Mouse (Mus musculus): ENCODE measurements around the gene Fat4. TPM values are rescaled to one million over a fixed set of nuclear protein-coding genes. Genes with fewer than 3 reads are reported as not detected.

Fat4 gene
- 0.26 TPM in 1 of 2 replicates, not detected in the other for polyA plus RNA-seq (2012; ENCODE audit: insufficient read depth, low replicate concordance)

- no peak for TF ChIP-seq GATA1 (IDR thresholded peaks at IDR 0.05; ENCODE audit: borderline replicate concordance, low read length)
- TF ChIP-seq FLI1 (IDR thresholded peaks at IDR 0.05; ENCODE audit: low read length), result no peak
- Histone ChIP-seq H3K9me3 (peaks cover 34% of the 10 kb centered on the region), H3K4me3 (replicated peaks) (peak within 1 kb of the TSS; percentile 93), H3K4me1 (peaks cover 37% of the 10 kb centered on the region), H3K36me3 (replicated peaks; ENCODE audit: low read length) (no peaks in the 10 kb centered on the region), H3K27me3 (replicated peaks) (peaks cover 59% of the 10 kb centered on the region)
Measured at GRCm38 (mm10) chr3:38886890-38887355, at the start of gene Fat4. TSS of gene Fat4 (plus strand) at chr3:38886940.

- TF ChIP-seq GATA1 (IDR thresholded peaks at IDR 0.05; ENCODE audit: borderline replicate concordance, low read length) (no peak), FLI1 (IDR thresholded peaks at IDR 0.05; ENCODE audit: low read length) (no peak)
- H3K36me3 ChIP-seq (replicated peaks; ENCODE audit: low read length), result no peaks in the 10 kb centered on the region
Measured at GRCm38 (mm10) chr3:38839438-38839837, 47.3 kb upstream of the Fat4 start.

GRCm38 (mm10) chr3:38843000-38843538 lies 43.7 kb upstream of the Fat4 start:
- Histone ChIP-seq H3K4me3 (replicated peaks) (no peak overlapping the region), H3K9me3 (peaks cover 8% of the 10 kb centered on the region; the same call in 1 of the 2 replicates), H3K27me3 (replicated peaks) (no peaks in the 10 kb centered on the region), H3K4me1 (no peaks in the 10 kb centered on the region), H3K36me3 (replicated peaks; ENCODE audit: low read length) (no peaks in the 10 kb centered on the region)
- TF ChIP-seq GATA1 (IDR thresholded peaks at IDR 0.05; ENCODE audit: borderline replicate concordance, low read length) (no peak), FLI1 (IDR thresholded peaks at IDR 0.05; ENCODE audit: low read length) (no peak)

More at GRCm38 (mm10) chr3:38839438-38839837, 47.3 kb upstream of the Fat4 start:
- peaks cover 8% of the 10 kb centered on the region; the same call in 1 of the 2 replicates for H3K9me3 ChIP-seq
- no peaks in the 10 kb centered on the region for H3K27me3 ChIP-seq (replicated peaks)
- no peak overlapping the region for H3K4me3 ChIP-seq (replicated peaks)
- no peaks in the 10 kb centered on the region for H3K4me1 ChIP-seq

GRCm38 (mm10) chr3:38846602-38847382 lies 39.9 kb upstream of the Fat4 start:
- no peak overlapping the region for H3K4me3 ChIP-seq (replicated peaks)
- H3K36me3 ChIP-seq (replicated peaks; ENCODE audit: low read length), result no peaks in the 10 kb centered on the region
- peaks cover 5% of the 10 kb centered on the region; the same call in 1 of the 2 replicates for H3K9me3 ChIP-seq
- H3K27me3 ChIP-seq (replicated peaks), result no peaks in the 10 kb centered on the region
- H3K4me1 ChIP-seq, result no peaks in the 10 kb centered on the region
- TF ChIP-seq GATA1 (IDR thresholded peaks at IDR 0.05; ENCODE audit: borderline replicate concordance, low read length), result no peak
- TF ChIP-seq FLI1 (IDR thresholded peaks at IDR 0.05; ENCODE audit: low read length), result no peak

GRCm38 (mm10) chr3:38849077-38849476 lies 37.7 kb upstream of the Fat4 start:
- H3K9me3 ChIP-seq, result no peaks in the 10 kb centered on the region
- no peaks in the 10 kb centered on the region for H3K27me3 ChIP-seq (replicated peaks)
- H3K4me1 ChIP-seq, result no peaks in the 10 kb centered on the region
- no peaks in the 10 kb centered on the region for H3K36me3 ChIP-seq (replicated peaks; ENCODE audit: low read length)
- TF ChIP-seq GATA1 (IDR thresholded peaks at IDR 0.05; ENCODE audit: borderline replicate concordance, low read length) (no peak), FLI1 (IDR thresholded peaks at IDR 0.05; ENCODE audit: low read length) (no peak)
- no peak overlapping the region for H3K4me3 ChIP-seq (replicated peaks)

- no peaks in the 10 kb centered on the region for H3K36me3 ChIP-seq (replicated peaks; ENCODE audit: low read length)
- H3K9me3 ChIP-seq, result no peaks in the 10 kb centered on the region
- no peaks in the 10 kb centered on the region for H3K27me3 ChIP-seq (replicated peaks)
- TF ChIP-seq GATA1 (IDR thresholded peaks at IDR 0.05; ENCODE audit: borderline replicate concordance, low read length) (no peak), FLI1 (IDR thresholded peaks at IDR 0.05; ENCODE audit: low read length) (no peak)
- H3K4me3 ChIP-seq (replicated peaks), result no peak overlapping the region
- H3K4me1 ChIP-seq, result no peaks in the 10 kb centered on the region
Measured at GRCm38 (mm10) chr3:38849536-38849935, 37.2 kb upstream of the Fat4 start.

- H3K4me1 ChIP-seq, result no peaks in the 10 kb centered on the region
- no peak overlapping the region for H3K4me3 ChIP-seq (replicated peaks)
- H3K36me3 ChIP-seq (replicated peaks; ENCODE audit: low read length), result no peaks in the 10 kb centered on the region
- no peaks in the 10 kb centered on the region for H3K27me3 ChIP-seq (replicated peaks)
- H3K9me3 ChIP-seq, result no peaks in the 10 kb centered on the region
- no peak for TF ChIP-seq GATA1 (IDR thresholded peaks at IDR 0.05; ENCODE audit: borderline replicate concordance, low read length)
- TF ChIP-seq FLI1 (IDR thresholded peaks at IDR 0.05; ENCODE audit: low read length), result no peak
Measured at GRCm38 (mm10) chr3:38853650-38854049, 33.1 kb upstream of the Fat4 start.

- no peaks in the 10 kb centered on the region for H3K36me3 ChIP-seq (replicated peaks; ENCODE audit: low read length)
- no peak overlapping the region for H3K4me3 ChIP-seq (replicated peaks)
- no peak for TF ChIP-seq GATA1 (IDR thresholded peaks at IDR 0.05; ENCODE audit: borderline replicate concordance, low read length)
- no peak for TF ChIP-seq FLI1 (IDR thresholded peaks at IDR 0.05; ENCODE audit: low read length)
- H3K9me3 ChIP-seq, result no peaks in the 10 kb centered on the region
- H3K27me3 ChIP-seq (replicated peaks), result no peaks in the 10 kb centered on the region
- H3K4me1 ChIP-seq, result no peaks in the 10 kb centered on the region
Measured at GRCm38 (mm10) chr3:38860683-38861082, 26.1 kb upstream of the Fat4 start.

GRCm38 (mm10) chr3:38871291-38871690 lies 15.4 kb upstream of the Fat4 start:
- Histone ChIP-seq H3K4me3 (replicated peaks) (no peak overlapping the region), H3K36me3 (replicated peaks; ENCODE audit: low read length) (no peaks in the 10 kb centered on the region), H3K4me1 (no peaks in the 10 kb centered on the region), H3K27me3 (replicated peaks) (no peaks in the 10 kb centered on the region), H3K9me3 (peaks cover 12% of the 10 kb centered on the region)
- no peak for TF ChIP-seq FLI1 (IDR thresholded peaks at IDR 0.05; ENCODE audit: low read length)
- no peak for TF ChIP-seq GATA1 (IDR thresholded peaks at IDR 0.05; ENCODE audit: borderline replicate concordance, low read length)

- Histone ChIP-seq H3K4me3 (replicated peaks) (no peak overlapping the region), H3K4me1 (no peaks in the 10 kb centered on the region), H3K27me3 (replicated peaks) (no peaks in the 10 kb centered on the region), H3K36me3 (replicated peaks; ENCODE audit: low read length) (no peaks in the 10 kb centered on the region), H3K9me3 (peaks cover 12% of the 10 kb centered on the region; the same call in 1 of the 2 replicates)
- no peak for TF ChIP-seq GATA1 (IDR thresholded peaks at IDR 0.05; ENCODE audit: borderline replicate concordance, low read length)
- TF ChIP-seq FLI1 (IDR thresholded peaks at IDR 0.05; ENCODE audit: low read length), result no peak
Measured at GRCm38 (mm10) chr3:38875872-38876271, 10.9 kb upstream of the Fat4 start.
